Mouse (Mus musculus) cerebellum, postnatal 14 days (tissue): ENCODE measurements at regions not wholly inside any gene's neighbourhood (a gene's known extent, or its start where the extent isn't known, plus 50 kb on each side); places are given as distances from the start of the nearest gene placed in this dataset.

Experiments used
- DNase-seq, 2 experiments: peaks; one replicate each; pipeline ENCODE4 v3.0.0; 2021; ENCODE audit warnings: mixed read lengths in 2 of 2

GRCm38 (mm10) chr15:25117980-25118379 lies 295.6 kb downstream of the Basp1 start:
- DNase-seq = no peak

GRCm38 (mm10) chr15:25102727-25103126 lies 310.8 kb downstream of the Basp1 start:
- DNase-seq = no peak

GRCm38 (mm10) chr15:25093758-25094157 lies 319.8 kb downstream of the Basp1 start:
- DNase-seq = no peak

DNA sequence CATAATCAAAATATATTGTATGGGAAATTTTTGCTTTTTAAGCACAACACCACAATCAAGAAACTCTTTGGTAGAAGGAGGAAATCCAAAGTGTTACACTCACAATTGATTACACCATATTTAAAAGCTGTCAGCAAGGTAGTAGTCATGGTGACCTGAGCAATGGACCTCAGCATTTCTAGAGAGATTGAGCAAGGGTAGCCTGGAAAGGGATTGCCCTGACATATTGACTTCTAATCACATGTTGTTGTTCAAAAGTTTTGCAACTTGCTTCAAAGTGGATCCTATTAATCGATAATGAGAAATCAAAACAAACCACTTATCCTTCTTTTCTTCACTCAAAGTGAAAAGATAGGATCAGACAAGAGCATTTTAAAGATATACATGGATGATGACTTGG lies 343.9 kb downstream of the Basp1 start:
- DNase-seq = no peak

- peak; percentile 79 to 88 for DNase-seq
Measured at GRCm38 (mm10) chr15:25059347-25059746, 354.2 kb downstream of the Basp1 start.

DNA sequence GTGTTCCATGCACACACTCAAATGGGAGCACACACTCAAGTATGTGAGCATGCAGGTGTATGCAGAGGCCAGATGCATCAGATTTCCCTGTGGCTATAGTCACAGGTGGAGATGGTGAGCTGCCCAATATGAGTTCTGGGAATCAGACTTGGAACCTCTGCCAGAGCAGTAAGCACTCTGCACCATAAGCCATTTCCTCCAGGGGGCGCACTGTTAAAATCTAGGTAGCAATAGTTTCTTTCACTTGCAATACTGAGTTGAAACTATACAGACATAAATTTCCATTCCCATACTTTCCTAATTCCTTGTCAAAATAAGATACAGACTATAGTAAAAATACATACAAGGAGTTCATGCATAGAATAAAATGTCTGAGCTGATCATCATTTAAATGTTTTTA lies 365.7 kb downstream of the Basp1 start:
- peak; percentile 73 to 78 for DNase-seq

GRCm38 (mm10) chr15:25046514-25047138 lies 366.9 kb downstream of the Basp1 start:
- DNase-seq = peak; percentile 54 to 78

DNA sequence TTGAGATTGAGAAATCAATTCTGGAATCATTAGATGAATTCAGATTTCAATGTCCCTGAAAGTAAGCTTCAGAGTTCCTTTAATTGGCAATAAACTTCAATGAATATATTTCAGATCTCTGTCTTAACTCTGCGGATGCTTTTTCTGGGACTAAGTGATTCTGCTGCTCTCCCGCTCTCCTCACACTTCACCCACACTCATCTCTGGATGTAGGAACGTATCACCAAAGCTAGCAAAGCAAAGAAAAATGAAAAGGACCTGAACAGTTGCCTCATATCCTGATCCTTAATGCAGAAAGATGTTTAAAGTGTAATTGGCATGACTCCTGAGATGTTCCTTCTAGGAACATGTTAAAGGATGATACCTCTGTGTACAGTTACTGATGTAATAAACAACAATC lies 377.3 kb downstream of the Basp1 start:
- DNase-seq = no peak

- no peak for DNase-seq
Measured at GRCm38 (mm10) chr15:25027865-25028264, 385.7 kb downstream of the Basp1 start.

DNA sequence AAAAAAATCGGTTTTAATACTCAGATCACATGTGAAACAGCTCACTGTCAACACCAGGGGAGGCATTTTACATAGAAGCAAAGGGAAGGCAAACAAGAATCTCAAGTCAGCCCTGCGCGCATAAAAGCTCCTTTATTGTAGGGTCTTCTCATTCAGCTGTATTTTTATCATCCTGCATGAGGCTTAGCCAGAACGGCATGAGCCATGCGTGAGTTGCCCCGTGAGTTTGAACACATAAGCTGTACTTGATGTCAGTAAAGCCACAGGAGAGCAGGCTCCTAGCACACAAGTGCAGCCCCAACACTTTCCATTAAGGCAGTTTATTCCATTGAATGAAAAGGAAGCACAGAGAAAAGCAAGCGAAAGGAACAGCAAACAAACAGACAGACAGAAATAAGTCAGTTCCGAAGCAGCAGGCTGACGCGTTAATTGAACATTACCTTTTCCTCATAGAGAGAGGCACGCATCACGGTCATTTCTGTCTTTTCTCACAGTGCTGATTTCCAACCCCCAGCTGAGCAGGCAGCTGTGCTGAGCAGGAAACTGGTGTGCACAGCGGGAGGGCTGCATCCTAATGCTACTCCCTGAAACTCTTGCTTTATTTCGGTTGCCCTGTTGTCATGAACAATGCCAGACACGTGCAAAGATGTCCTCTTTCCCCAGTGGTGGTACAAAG lies 386.6 kb downstream of the Basp1 start:
- peak; percentile 45 to 52 for DNase-seq

DNA sequence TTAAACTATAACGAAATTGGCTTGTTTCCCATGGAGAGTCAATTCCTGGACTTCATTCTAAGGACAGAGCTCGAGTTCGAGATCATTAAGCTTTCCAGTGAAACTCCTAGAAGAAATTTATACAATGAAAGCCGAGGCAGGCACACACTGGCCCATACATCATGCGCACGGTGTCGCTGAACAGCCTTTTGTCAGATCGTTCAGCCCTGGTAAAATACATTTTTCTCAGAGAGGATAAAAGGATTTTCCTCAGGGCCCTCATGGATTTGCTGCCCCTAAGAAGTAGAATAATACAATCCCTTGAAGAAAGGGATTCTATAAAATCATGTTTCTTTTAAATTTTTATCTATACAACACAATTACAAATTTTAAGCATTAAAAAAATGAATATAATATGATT lies 387.2 kb downstream of the Basp1 start:
- no peak for DNase-seq

DNA sequence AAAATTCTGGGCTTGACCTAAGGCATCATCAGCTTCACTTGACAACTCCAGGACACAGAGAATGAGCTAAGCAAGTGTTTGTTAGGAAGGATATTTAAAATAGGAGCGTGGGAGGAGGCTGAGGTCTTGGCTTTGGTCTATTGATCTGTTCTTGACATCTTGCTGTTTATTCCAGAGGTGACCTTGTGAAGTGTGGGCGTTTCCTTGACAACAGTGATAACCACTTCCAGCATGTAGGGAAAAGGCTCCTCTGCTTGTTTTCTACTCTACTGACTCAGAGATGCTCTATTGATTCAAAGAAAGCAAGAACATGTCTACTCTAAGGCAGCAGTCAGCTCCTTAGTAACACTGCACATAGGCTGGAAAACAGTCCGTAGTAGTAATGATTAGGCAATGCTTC lies 392.6 kb downstream of the Basp1 start:
- DNase-seq = no peak

GRCm38 (mm10) chr15:25019352-25019941 lies 394.1 kb downstream of the Basp1 start:
- DNase-seq = peak; percentile 65 to 70

DNA sequence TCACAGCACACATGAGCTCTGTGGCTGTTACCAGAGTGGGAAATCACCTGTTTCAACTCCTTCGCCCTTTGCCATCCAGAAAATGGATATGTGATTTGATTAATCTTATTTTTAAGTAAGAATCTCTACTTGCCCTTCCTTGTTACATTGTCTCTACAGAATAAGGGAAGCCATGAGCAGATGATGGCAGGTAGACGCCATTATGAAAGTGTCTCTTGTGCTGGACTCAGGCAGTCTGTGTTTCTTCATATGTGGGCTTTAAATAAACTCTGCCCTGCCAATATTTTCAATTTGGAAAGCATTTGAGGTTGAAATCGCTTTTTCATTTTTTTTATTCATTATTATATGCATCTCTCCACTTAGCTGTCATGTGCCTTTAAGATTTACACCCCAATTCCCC lies 394.6 kb downstream of the Basp1 start:
- no peak for DNase-seq

- DNase-seq = no peak
Measured at GRCm38 (mm10) chr15:25007720-25008119, 405.8 kb downstream of the Basp1 start.

DNA sequence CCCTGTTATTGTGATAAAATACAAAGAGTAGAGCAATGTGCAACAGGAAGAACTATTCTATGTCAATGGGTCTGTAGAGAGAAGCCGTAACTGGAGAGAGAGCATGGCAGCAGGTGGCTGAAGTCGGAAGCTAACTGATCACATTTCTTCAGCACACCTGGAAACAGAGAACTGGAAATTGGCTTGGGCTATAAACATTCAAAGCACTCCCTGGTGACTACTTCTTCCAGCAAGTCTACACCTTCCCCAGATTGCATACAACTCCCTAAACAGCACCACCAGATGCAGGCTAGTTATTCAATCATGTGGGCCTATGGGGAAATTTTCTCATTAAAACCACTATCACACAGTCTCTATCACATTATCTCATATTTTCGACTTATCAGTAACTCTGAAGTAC lies 413.4 kb downstream of the Basp1 start:
- DNase-seq = no peak

DNA sequence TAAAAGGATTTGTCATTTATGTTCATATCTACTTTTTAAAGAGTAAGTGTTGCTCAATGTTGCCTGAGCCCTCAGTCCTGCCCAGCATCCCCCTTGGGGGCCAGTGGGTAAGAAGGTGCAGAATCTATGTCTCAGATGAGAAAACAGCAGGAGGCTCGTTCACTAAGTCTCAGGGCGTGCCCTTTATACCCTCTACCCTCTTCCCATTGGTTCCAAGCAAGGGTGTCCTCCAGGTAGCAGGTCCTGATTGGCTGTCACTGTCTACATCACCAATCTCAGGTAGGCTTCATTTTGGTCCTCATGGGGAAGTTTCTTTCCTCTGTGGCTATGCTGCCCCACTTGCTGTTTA lies 420.3 kb downstream of the Basp1 start:
- peak in 1 of 2 experiments; percentile 4 for DNase-seq

- peak; percentile 67 to 68 for DNase-seq
Measured at GRCm38 (mm10) chr15:24992665-24993324, 420.8 kb downstream of the Basp1 start.

GRCm38 (mm10) chr15:24990082-24990786 lies 423.3 kb downstream of the Basp1 start:
- peak in 1 of 2 experiments; percentile 15 for DNase-seq

- DNase-seq = no peak
Measured at GRCm38 (mm10) chr15:24980841-24981240, 432.7 kb downstream of the Basp1 start.

DNA sequence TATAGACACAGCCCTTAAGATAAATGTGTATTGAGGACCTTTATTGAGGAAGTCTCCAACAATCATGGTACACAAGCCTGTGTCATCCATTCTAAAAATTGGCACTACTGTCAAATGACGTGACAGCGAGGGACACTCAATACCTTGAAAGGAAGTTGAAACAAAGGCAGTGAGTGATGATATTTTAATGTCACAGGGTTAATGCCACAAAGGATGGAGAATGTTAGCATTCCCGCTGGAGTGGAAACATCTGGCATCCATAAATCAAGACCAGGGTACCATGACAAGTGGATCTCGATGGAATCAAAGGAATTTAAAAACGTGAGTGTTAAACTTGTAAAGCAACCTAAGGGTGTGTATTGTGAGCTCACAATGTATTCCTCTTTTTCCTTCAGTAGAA lies 441.5 kb downstream of the Basp1 start:
- DNase-seq = no peak

DNA sequence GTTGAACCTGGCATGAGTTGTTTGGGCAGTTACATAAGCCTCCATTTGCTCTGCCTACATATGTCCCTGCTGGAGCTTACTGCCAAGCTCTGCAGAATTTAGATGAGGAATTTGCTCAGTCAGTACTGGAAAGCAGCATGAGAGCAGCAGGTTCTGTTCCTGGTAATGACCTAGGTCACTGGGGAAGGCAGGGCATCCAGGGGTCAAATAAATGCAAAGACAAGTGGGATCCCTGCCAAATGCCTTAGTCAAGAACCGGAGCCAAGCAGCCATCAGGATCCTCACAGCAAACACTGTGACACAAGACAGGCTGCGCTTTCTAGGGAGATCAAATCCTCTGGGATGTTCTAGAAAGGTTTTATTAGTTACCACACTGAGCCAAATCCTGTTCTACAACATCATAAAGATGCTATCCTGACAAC lies 444.2 kb downstream of the Basp1 start:
- DNase-seq = peak; percentile 53 to 75
